Mouse (Mus musculus) frontal cortex, adult (tissue): ENCODE measurements around the gene Adcy5.

ENCODE experiments used
- ATAC-seq: cut with Nextera tagmentation; 2 replicates; pipeline ENCODE4 v1.9.2; 2017; ENCODE audit warnings: mild to moderate bottlenecking, moderate library complexity, mixed read lengths; ENCODE audit not compliant: low TSS enrichment

Adcy5 gene

DNA sequence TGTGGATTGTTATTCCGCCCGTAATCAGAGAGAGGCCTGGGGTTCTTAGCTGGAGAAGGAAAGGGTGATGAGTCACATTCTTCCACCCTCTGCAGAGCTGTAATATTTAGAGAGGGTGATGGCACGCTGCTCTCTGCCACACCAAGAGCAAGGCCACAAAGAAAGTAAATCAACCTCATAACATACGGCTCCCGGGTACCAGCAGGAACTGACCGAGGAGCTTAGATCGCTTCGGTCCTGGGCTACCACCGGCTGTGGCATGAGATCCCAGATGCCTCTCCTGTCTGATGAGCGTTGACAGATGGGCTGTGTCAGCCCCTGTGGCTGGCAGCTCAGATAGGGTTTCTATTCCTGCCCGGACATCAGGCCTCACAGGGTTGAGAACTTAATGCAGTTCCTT lies 101.3 kb downstream of the Adcy5 start:
- no peak for ATAC-seq

DNA sequence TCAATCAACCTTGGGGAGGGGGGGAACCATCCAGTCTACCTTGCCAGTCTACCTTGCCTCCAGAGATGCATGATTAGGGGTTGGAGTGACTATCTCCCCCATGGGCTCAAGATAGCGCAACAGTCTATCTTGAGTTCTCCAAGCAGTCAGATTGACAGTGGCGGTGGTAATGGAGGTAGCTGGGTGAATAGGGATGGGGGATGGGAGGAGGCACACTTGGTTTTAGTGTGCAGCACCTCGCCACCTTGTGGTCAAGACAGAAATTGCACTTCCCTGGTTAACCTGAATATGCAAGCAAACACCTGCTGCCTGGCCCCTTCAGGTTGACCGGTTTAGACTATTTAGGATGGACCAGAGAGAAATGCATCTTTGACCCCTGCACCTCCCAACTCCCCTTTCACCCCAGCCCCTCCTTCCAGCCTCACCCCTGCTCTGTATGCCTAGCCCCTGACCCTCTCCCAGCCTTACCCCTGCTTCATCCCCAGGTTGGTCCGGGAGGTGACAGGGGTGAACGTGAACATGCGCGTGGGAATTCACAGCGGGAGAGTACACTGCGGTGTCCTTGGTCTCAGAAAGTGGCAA lies 115.8 kb downstream of the Adcy5 start:
- ATAC-seq, result peak; percentile 53

DNA sequence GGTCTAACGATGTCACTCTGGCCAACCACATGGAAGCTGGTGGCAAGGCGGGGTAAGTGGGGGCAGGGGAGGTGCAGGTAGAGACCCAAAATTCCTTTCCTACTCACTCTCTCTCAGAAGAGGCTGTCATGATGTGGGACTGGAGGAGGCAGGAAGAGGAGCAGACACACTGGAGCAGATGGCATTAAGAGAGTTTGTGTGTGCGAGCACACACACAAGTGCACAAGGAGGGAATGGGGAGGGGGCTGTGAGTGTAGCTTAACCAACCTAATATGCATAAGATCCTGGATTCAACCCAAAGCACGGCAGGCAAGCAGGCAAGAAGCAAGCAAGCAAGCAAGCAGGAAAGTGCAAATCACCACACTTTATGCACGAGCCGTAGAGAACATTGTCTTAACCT lies 116.3 kb downstream of the Adcy5 start:
- no peak for ATAC-seq

DNA sequence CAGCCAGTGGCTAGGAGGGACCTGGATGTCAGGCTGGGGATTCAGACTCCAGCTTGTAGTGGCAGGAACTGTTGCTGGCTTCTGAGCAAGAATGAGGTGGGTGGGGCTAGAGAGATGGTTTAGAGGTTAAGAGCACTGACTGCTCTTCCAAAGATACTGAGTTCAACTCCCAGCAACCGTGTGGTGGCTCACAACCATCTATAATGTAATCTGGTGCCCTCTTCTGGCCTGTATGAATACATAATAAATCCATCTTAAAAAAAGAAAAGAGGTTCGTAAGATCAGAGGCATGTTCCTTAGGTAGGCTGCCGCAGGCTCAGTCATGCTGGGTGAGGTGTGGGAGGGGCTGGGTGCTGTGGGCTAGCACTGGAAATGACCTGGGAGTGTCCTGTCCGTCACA lies 116.9 kb downstream of the Adcy5 start:
- ATAC-seq, result no peak

DNA sequence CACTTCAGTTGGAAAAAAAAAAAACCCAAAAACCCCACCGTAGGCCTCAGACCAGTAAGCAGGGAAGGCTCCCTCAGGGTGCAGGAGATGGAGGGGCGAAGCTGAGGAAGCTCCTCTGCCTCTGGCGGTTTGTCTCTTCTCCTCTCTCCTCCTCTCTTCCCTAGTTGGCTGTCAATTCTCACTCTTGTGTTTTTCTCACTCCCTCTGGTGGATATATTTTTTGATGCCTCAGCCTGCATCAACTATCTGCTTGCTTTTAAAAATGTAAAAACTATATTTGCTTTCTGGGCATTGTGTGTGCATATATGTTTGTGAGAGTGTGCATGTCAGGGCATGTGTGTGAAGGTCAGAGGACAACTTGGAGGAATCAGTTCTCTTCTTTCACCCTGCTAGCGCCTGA lies 117.7 kb downstream of the Adcy5 start:
- no peak for ATAC-seq

DNA sequence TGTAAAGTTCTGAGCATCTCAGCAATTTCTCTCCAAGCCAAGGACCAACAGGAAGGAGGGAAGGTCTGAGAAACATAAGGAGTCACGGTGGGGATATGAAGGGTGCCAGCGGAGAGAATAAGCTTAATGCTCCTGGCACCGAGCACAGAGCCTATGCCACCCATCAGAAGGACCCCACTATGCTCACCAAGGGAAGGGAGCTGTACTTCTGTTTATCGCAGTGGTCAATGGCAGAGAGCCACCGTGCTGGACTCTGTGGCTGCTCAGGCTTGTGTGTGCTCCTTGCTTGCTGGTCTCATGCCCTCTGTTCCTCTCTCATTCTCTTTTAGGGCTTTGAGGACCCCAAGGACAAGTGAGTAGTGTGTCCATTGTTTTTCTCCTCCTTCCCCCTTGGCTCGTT lies 123.5 kb downstream of the Adcy5 start:
- ATAC-seq, result no peak

DNA sequence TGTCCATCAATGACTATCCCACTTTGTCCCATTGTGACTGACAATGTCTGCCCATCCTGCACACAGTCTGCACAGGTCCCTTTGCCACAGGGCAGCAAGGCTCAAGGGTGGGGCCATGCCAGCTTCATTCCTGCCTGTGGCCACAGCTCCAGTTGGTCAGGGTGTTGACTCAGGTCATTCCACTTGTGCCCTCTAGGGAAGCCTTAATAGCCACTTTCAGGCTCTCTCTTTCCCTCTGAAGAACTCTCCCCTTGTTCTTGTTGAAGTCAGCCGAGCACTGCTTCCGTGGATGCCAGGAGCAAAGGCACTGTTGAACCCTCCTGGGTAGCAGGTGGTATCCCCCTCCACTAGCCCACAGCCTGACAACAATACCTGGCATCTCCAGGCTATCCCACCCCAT lies 127.8 kb downstream of the Adcy5 start:
- no peak for ATAC-seq

DNA sequence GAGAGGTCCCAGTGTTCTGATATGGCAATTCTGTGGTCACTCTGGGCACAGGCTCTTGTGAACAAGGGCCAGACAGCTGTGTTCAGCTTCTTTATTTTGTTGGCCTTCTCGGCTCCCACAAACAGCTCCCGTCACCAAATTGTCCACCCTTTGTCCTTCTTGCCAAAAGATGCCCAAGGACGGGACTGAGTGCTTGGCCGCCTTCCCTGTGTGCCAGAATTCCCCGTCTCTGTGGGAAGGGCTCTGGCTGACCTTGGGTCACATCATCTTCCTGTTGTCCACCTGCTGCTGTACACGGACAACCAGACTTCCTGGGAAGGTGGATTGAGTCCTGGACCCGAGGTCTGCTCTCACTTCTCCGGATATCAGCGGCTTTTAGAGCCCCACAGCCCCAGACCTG lies 131.1 kb downstream of the Adcy5 start:
- no peak for ATAC-seq

DNA sequence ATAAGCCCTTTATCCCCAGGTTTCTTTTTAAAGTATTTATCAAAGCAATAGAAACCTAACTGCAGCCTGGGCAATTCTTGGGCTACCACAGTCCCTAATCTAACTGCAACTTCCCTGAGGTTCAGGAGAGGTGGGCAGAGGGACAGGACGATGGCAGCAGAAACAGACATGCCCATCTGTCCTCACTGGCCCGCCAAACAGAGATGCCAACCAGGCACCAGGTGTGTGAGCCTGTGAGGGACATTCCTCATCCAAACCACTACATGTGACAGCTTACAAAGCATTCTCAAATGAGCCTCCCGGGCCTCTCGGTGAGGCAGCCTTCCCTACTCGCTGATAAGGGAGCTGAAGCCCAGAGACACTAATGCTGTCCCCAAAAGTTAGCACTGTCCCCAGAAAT lies 132.6 kb downstream of the Adcy5 start:
- no peak for ATAC-seq

DNA sequence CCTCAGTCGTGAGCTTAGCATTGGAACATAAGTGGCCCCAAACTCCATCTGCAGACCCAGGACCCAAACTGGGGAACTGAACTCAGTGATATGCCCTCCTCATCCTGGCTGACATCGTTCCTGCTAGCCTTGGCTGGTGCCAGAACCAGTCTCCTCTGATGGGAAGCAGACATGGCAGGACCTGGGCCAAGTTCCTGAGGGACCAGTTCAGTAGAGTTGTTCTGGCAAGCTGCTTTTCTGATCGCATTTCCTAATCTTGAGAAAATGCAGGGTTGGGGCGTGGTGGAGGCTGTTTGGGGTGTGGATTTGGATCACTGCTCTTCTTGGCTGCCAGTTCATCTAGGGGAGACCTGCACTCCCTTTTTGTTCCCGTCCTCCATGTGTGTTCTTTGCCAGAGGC lies 143.1 kb downstream of the Adcy5 start:
- no peak for ATAC-seq

DNA sequence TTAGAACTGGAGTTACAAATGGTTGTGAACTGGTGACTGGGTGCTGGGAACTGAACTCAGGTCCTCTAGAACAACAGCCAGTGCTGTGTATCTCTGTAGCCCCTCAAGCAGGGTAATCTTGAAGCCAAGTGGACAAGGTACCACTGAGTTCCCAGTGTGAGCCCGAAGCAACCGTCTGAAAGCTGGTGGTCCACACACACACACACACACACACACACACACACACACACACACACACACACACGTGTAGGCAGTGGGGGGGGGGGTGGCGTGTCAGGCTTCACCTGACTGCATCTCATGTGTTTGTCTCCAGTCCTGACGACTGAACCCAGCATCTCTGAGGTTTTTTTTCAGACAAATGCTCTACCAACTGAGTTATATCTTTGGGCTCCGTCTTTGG lies 145.5 kb downstream of the Adcy5 start:
- ATAC-seq, result no peak

DNA sequence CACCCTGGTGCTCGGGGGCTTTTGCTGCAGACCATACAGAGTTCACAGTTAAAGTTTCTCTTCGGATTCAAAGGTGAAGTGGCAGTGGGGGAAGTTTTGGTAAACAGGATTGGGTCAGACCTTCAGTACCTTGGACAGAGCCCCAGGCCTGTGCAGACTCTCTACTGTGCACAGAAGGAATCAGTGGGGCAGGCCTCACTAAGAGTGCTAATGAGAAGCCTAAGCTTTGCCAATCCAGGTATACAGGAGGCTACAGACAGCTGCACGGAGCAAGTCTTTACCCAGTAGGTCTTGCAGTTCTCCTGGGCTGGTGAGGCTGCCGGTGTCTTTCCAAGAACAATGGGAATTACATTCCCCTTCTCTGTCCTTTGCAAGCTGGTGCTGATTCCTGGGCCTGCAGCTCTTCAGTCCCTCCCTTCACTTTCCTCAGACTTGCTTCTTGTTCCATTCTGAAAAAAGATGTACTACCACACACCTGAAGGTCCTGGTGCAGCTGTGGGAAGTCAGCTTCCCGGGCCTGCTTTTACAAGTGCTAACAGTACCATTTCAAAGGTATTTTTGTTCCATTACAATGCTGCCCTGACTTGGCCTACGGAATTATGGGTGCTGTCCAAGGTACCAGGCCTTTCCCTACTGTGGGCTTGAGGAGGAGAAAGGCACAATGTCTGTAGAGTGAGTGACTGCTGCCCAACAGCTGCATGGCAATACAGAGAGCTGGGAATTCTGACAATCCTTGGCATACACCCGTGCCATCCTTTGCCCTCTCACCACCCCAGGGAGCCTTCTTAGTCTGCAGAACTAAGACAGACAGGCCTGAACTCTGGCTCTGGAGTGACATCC lies 148.0 kb downstream of the Adcy5 start:
- ATAC-seq, result no peak

DNA sequence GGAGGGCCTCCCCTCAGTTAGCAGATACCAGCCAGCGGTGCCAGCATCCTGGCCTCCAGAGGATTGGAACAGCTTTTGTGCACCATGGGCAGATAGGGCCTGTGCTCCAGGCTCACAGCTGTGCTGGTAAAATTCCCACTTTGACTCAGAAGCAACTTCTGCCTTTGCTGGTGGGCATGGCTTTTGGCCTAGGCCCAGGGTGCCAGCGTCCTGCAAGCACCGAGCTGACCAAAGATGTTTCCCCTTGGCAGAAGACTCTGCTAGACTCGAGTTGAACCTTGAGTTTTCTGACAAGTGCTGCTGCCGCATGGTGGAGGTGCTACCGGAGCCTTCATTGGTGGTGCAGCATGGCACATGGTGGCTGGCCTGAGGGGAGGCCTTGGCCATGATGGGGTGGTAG lies 149.0 kb downstream of the Adcy5 start:
- no peak for ATAC-seq

DNA sequence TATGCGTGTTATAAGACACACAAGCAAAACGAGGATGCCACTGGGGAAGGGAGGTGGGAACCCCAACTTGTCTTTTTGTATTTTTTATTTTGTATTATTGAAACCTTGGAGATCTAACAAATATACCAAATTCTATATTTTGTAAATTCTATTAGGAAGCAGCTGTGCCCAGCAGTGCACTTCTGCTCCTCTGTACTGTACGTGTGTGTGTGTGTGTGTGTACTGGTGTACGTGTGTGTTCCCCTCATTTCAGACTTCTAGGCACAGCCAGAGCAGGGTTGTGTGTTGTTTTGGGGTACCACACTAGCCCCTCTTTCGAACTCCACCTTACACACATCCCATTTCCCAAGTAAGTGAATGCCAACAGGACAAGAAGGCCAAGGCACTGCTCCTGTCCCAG lies 149.7 kb downstream of the Adcy5 start:
- ATAC-seq, result no peak

DNA sequence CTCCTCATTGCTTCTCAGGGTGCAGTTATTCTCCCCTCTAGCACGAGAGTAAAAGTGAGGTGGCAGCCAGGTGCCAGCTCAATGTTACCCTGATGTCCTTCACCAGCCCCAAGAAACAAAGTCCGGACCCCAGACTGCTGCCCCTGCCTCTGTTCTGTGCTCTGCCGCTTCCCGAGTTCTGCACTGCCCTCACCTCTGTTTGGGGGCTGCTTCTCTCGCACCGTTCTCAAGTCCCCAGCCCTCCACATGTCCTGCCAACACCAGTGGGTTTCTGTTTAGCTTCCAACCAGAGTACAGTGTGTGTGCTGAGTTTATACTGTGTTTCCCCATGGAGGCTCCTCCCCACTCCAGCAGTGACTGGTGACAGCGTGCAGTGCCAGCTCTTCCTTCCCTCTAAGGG lies 150.5 kb downstream of the Adcy5 start:
- no peak for ATAC-seq

DNA sequence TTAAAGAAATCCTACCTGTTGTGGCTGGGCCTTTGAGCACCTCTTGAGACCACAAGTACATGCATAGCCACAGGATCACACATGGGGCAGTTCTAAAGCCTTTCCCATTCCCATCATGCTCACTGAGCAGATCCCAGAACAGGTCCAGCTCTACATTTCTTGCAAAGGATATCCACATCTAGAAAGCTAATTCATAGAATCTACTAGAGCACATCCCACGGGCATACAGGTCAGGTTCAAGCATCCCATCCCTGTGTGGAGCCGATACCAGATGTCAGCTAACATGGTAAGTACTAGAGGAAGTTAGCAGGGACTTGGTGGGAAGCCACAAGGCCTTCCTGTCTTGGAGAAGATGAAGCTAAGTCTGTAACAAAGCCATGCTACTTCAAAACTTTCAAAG lies 152.0 kb downstream of the Adcy5 start:
- no peak for ATAC-seq

DNA sequence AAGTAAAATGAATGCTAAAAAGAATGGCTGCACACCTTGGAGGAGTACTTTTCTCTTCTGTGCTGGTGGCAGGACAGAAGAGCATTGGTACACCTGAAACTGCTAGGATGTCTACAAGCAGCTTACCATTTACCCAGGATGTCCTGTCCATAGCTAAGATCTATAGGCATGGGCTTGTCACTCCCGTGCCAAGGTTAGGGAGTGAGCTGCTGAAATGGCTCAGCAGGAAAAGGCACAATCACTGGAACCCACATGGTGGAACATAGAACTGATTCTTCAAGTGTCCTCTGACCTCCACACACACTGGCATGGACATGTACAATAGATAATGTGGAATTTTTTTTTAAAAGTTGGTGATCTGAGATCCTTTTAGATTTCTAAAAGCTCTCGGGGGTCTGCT lies 152.7 kb downstream of the Adcy5 start:
- no peak for ATAC-seq

DNA sequence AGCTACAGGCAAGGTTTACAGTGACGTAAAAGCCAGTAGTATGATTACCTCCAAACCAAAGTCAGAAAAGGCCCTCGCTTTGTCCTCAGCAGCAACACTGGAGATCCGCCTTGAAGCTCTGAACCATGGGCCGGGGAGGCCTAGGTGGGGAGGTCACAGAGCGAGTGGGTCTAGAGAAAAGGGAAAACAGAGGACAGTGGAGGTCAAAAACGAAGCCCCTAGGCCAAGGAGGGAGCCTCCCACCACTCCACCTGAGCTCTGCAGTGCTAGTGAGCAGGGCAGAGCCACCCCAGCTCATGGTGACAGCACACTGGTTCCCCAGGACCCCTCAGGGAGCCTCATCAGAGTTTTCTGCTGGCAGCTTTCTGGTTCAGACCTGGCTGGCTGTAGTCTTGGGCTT lies 153.3 kb downstream of the Adcy5 start:
- ATAC-seq, result no peak

DNA sequence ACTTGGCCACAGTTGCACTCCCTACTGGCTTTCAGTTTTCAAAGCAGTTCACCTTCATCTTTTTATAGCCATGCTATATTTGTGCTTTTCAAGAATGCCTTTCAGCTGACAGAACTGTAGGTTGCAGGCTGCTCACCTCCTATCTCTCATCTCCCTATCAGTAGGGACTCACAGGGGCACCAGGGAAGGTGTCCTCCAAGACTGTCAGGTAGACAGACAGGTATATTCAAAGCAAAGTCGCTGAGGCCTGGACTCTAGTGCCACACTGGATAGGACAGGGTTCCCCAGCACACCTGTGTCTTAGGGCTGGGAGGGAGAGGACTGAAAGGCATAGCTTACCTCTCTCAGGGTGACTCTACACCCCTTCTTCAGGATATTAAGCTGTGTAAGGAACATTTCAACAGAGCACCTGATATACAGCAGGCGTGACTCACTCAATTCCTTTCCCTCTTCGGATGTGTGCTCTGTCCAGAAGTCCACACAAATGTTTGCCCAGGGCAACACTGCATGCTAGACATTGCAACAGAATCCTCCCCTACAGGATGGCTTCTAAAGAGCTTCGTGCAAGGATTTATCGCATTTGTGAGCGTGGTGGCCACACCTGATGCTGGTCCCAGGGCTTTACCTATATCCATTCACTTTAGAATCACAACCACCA lies 153.9 kb downstream of the Adcy5 start:
- peak; percentile 24; the same call in 1 of the 2 replicates for ATAC-seq

DNA sequence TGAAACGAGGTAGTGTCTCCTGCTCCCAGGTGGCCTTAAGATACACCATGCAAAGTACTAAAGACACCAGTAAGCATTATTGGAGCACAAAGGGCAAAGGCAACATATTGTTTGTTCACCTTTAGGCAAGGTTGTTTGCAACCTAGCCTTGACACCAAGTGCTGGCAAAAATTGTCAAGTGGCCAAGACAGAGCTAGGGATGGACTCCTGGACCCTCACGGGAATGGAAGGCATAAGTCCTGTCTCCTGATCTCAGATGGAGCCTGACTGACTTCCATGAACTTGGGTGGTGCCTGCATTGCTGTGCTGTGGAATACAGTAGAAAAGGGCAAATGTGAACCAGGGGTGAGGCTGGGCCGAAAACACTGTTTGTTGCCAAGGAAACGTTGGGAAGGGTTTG lies 155.0 kb downstream of the Adcy5 start:
- ATAC-seq, result no peak

DNA sequence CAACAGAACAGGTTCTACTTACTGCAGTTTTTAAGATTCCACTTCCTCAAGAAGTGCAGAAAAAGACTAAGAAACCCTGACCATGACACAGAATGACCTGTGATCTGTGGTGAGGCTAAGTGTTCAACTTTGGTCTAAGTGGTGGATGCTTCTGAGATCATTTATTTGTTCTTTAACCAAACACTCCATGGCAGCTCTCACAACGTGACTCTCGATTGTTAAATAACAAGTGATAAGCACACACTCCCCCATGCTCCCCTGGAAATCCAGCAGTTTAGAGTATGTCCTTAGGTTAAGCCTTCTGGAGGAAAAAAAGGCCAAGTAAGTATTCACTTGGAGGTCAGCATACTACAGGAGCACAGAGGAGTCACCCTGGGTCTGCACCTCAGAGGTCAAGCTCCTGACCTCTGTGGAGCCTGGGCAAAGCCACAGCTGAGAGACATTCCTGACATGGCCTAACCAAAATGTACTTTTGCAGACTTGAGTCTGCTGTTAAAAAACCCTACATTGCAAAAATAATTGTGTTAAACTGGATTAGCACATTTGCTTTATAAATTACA lies 156.0 kb downstream of the Adcy5 start:
- no peak for ATAC-seq

DNA sequence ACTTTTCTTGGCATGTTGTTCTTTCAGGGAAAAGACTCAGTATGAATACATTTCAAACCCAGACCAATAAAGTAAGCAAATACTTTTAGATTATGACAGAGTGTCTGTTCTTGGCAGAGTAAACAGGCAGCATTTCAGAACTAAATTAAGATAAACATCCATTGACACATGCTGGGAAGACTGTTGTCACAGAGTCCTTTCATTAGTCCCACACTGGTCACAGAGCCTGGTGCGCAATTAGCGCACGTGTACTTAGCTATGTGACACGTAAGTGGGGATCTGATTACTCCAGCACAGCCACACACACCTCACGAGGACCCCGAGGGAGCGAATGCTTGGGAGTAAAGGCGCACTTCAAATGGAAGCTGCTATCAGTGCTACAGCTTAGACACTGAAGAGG lies 156.9 kb downstream of the Adcy5 start:
- no peak for ATAC-seq

DNA sequence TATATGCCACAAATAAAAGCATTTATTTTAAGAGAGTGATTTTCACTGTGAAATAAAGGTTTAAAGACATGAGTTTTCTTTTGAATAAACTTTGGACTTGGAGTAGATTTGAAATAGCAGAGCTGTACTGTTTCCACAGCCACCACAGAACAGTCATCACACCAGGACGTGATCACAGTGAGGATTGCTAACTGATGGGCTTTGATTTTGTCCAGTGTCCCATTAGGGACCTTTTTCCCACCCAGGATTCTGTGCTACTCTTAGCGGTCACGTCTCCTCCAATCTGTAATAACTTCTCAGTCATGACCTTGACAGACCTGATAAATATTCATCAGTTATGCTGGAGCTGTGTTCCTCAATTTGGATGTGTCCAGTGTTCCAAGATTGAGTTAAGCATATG lies 160.8 kb downstream of the Adcy5 start:
- no peak for ATAC-seq
